Mouse (Mus musculus): ENCODE measurements around the gene Setd7.

GRCm38 (mm10) chr3:51555583-51555982 is 5.1 kb downstream of the Setd7 start:
- no peak for TF ChIP-seq CTCF (IDR thresholded peaks at IDR 0.05; ENCODE audit: control insufficient read depth, insufficient read depth, low read length)
- no peak for TF ChIP-seq POLR2A (IDR thresholded peaks at IDR 0.05; ENCODE audit: borderline replicate concordance, control insufficient read depth, low read depth, low read length)
